Mouse (Mus musculus): ENCODE data around the gene Avl9. TPM values are rescaled to one million over a fixed set of nuclear protein-coding genes. Genes with fewer than 3 reads are reported as not detected.

Gene Avl9
- polyA plus RNA-seq (2014; fragmentation: Illumina TruSeq; extraction: RNeasy Lipid Tissue Mini Kit (QIAGEN cat#74804)), result 64.9 TPM

GRCm38 (mm10) chr6:56714574-56715269 lies at the start of gene Avl9:
TSS of gene Avl9 (plus strand) at chr6:56714899.

GRCm38 (mm10) chr6:56703931-56704900 lies 10.5 kb upstream of the Avl9 start, which contains the start of gene Lsm5:
TSS of gene Lsm5 (minus strand) at chr6:56704710.

GRCm38 (mm10) chr6:56797311-56798151 lies 82.8 kb downstream of the Avl9 start, which contains the start of gene Kbtbd2:
TSS of gene Kbtbd2 (minus strand) at chr6:56797813.

Other genes starting within 250 kb of the Avl9 start
- 0.77 TPM for gene Pde1c, start 145.8 kb upstream of the Avl9 start, polyA plus RNA-seq (2014; fragmentation: Illumina TruSeq; extraction: RNeasy Lipid Tissue Mini Kit (QIAGEN cat#74804))
- 159 TPM for gene Lsm5, start 10.2 kb upstream of the Avl9 start, polyA plus RNA-seq (2014; fragmentation: Illumina TruSeq; extraction: RNeasy Lipid Tissue Mini Kit (QIAGEN cat#74804))
- gene Kbtbd2, start 82.9 kb downstream of the Avl9 start, polyA plus RNA-seq (2014; fragmentation: Illumina TruSeq; extraction: RNeasy Lipid Tissue Mini Kit (QIAGEN cat#74804)), result 76.9 TPM
- 132 TPM for gene Fkbp9, start 117.2 kb downstream of the Avl9 start, polyA plus RNA-seq (2014; fragmentation: Illumina TruSeq; extraction: RNeasy Lipid Tissue Mini Kit (QIAGEN cat#74804))
- 128 TPM for gene Nt5c3, start 209.0 kb downstream of the Avl9 start, polyA plus RNA-seq (2014; fragmentation: Illumina TruSeq; extraction: RNeasy Lipid Tissue Mini Kit (QIAGEN cat#74804))
- 0.46 TPM for gene Vmn1r4, start 209.1 kb downstream of the Avl9 start, polyA plus RNA-seq (2014; fragmentation: Illumina TruSeq; extraction: RNeasy Lipid Tissue Mini Kit (QIAGEN cat#74804))